Mouse (Mus musculus): ENCODE results near the gene Akap12. TPM values are rescaled to one million over a fixed set of nuclear protein-coding genes. Genes with fewer than 3 reads are reported as not detected.
A peak's percentile ranks its signal among the peaks of the same experiment; 100 is the strongest.

Akap12 gene
- total RNA-seq, 2 experiments from 2014 or later = 32.3 to 33.1 TPM

DNA sequence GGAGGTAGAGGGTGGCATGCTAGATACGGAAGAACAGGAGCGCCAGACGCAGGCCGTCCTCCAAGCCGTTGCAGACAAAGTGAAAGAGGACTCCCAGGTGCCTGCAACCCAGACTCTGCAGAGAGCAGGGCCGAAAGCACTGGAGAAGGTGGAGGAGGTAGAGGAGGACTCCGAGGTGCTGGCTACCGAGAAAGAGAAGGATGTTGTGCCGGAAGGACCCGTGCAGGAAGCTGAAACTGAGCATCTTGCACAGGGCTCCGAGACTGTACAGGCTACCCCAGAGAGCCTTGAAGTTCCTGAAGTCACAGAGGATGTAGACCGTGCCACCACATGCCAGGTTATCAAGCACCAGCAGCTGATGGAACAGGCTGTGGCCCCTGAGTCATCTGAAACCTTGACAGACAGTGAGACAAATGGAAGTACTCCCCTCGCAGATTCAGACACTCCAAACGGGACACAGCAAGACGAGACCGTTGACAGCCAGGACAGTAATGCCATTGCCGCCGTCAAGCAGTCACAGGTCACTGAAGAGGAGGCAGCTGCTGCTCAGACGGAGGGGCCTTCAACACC is 89.8 kb downstream of the Akap12 start:
- no peak for DNase-seq (ENCODE audit: low spot score in 2 of 2)

- DNase-seq (ENCODE audit: low spot score in 2 of 2) = no peak
Measured at GRCm38 (mm10) chr10:4356640-4357039, 90.5 kb downstream of the Akap12 start.

GRCm38 (mm10) chr10:4357435-4357834 is 91.3 kb downstream of the Akap12 start:
- no peak for DNase-seq (ENCODE audit: low spot score in 2 of 2)

- DNase-seq (ENCODE audit: low spot score in 2 of 2) = no peak
Measured at GRCm38 (mm10) chr10:4364618-4365017, 98.4 kb downstream of the Akap12 start.

GRCm38 (mm10) chr10:4370105-4370504 is 103.9 kb downstream of the Akap12 start:
- no peak for DNase-seq (ENCODE audit: low spot score in 2 of 2)

DNA sequence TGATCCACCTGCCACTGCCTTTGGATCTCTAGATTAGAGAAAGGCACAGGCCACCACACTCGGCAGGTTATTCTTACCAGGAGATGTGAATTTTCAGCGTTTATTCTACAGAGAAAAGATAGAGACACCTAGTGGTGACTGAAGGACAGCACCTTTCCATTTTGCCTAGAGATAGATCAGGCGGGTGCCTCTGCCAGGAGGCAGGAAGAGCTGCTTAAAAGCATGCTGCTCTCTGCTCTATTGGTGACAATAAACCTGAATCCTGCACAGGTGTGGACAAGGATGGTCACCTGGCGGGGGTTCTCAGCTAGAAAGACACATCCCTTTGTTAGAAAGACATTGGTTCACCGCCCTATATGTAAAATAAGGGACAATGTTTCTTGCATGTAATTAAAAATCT is 105.8 kb downstream of the Akap12 start:
- peak in 1 of 2 experiments; percentile 44 for DNase-seq (ENCODE audit: low spot score in 2 of 2)

GRCm38 (mm10) chr10:4373558-4373957 is 107.4 kb downstream of the Akap12 start:
- no peak for DNase-seq (ENCODE audit: low spot score in 2 of 2)

DNA sequence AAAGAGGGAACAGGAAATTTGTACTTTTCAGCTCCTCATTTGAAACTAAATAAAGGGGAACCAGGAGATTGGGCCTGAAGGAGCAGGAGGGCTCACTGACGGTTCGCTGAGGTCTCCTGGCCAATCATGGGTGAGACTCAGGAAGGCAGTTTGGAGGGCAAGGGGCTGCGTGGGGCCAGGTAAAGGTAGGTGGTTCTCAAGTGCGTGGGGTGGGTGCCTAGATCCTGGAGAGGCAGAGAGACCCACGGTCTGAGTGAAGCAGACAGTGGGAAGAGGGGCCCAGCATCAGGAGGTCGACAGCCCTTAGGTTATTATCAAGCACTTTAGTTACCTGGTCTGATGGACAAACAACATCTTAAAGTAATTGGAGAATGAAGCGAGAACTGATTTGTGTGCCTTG is 108.1 kb downstream of the Akap12 start:
- DNase-seq (ENCODE audit: low spot score in 2 of 2) = no peak

GRCm38 (mm10) chr10:4374734-4375133 is 108.6 kb downstream of the Akap12 start:
- no peak for DNase-seq (ENCODE audit: low spot score in 2 of 2)

- no peak for DNase-seq (ENCODE audit: low spot score in 2 of 2)
Measured at GRCm38 (mm10) chr10:4375267-4375666, 109.1 kb downstream of the Akap12 start.

DNA sequence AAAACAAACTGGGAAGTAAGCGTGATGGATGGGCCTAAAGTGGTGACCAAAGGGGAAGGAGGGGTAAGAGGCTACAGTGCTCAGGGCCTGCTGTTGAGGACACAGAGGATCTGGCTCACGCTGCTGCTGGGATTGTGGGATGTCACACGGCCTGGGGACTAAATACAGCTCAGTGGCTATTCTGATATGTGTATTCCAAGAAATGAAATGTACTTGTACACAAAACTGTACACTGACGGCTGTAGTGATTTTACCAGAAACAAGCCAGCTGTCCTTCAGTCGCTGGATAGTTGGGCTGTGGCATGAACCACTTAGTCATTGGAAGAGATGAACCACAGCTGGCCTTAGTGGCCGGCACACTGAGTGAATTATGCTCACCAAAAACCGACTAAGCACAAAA is 110.3 kb downstream of the Akap12 start:
- DNase-seq (ENCODE audit: low spot score in 2 of 2) = no peak

DNA sequence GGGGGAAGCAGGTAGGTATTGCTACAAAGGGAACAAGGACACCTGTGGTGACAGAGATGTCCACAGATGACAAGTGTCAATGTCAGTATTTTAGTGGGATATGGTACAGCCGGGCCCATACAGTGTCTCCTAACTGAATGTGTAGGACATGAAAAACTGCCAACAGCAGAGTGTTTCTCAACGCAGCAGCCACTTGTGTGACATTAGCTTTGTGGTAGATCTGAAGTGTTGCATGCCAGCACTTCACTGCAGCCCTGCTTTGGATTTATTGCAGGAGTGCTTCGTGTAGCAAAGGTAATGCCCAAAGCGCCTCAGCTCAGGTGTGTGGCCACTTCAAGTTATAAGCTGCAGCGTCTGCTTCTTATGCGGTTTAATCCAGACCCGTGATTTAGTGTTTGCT is 110.8 kb downstream of the Akap12 start:
- no peak for DNase-seq (ENCODE audit: low spot score in 2 of 2)

DNA sequence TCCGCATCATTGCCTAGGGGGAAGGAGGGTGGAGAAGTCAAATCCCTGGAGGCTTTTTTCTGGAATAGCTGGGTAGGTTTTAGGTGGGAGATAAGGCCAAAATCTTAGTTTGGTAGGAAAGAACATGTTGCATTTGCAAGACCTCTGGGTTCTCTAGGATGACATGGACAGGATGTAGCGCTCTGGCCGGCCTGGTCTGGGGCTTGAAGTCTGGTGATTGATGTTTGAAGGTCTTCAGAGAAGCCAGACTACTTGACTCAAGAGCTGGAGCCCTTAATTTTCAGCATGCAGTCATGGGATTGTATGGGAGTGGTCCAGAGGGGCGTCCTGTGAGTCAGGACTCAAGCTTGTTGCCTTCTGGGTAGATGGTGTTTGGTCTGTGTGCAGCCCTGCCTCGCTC is 114.6 kb downstream of the Akap12 start:
- no peak for DNase-seq (ENCODE audit: low spot score in 2 of 2)

DNA sequence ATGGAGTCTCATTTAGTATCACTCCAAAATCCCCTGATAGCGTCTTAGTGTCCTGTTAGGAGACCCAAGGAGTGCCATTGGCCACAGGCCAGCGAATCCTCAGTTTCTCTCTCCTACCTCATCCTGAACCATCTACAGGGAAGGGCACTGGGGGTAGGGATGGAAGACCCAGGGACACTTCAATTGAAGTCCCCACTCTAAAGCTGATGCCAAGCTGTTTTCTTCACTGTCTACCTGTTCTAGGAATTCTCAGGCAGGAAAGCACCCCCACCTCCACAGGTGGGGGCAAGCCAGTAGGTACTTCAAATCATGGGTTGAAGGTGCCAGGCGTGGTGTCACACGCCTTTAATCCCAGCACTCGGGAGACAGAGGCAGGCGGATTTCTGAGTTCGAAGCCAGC is 118.1 kb downstream of the Akap12 start:
- DNase-seq (ENCODE audit: low spot score in 2 of 2) = no peak

DNA sequence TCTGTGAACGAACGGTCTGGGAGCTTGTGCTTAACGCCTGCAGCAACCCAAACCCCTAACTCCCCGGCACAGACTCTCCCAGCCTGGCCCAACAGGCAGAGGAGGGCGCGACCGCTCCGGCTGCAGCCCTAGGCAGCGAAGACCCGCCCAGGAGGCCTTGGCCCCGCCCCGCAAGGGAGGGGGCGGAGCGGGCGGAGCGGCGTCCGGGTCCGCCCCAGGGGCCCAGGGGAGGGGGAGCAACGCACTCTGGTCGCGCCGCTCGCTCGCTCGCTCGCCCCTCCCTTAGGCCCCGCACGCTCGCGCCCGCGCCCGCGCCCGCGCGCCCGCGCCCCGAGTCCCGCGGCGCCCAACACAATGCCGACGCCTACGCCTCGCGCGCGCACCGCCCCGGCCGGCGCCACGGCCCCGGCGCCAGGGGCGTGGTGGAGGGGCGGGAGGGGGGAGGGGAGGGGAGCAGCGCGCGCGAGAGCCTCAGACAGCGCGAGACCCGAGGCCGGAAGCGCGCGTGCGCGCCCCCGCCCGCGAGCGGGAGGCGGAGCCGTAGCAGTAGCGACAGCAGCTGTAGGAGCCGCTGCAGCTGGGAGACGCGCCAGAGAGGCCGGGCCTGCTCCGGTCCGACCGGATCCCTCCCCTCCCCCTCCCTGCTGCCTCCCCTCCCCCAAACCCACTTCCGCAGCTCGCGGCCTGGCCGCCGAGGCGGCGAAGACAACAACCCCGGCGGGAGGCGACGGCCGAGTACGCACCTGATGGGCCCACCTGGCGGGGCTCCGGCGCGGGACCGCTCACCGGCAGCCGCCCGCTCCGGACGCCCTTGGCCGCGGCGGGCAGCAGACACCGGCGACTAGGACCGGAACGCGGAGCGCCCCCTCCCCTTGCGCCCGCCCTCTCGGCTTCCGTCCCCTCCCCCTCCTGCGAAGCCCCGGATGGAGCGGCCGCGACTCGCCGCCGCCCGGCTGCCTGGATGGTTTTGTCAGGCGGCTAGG is 120.7 kb downstream of the Akap12 start:
- peak; percentile 90 to 96 for DNase-seq (ENCODE audit: low spot score in 2 of 2)

- DNase-seq (ENCODE audit: low spot score in 2 of 2) = peak; percentile 62 to 73
Measured at GRCm38 (mm10) chr10:4387701-4388383, 121.7 kb downstream of the Akap12 start, which contains the start of gene Zbtb2. TSS of gene Zbtb2 (minus strand) at chr10:4388108.

- DNase-seq (ENCODE audit: low spot score in 2 of 2) = no peak
Measured at GRCm38 (mm10) chr10:4388384-4388745, 122.2 kb downstream of the Akap12 start.

DNA sequence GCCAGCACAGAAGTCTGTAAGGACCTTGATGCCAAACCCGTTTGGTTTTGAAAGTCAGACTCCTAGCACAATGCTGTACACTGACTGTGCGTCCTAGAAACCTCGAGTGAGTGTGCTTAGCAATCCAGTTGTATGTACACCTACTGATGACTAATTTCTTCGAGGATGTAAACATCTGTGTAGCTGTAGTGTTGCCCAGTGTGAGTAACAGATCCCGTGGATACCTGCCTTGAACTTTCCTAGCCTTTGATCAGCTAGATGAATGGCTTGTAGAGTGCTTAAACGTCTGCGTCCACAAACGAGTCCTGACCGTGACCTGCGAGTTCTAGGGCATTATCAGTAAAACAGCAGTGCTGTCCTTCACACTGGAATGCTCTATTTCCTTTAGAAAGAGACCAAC is 122.9 kb downstream of the Akap12 start:
- no peak for DNase-seq (ENCODE audit: low spot score in 2 of 2)

- DNase-seq (ENCODE audit: low spot score in 2 of 2) = no peak
Measured at GRCm38 (mm10) chr10:4389461-4390112, 123.4 kb downstream of the Akap12 start.

GRCm38 (mm10) chr10:4390550-4390949 is 124.4 kb downstream of the Akap12 start:
- no peak for DNase-seq (ENCODE audit: low spot score in 2 of 2)

DNA sequence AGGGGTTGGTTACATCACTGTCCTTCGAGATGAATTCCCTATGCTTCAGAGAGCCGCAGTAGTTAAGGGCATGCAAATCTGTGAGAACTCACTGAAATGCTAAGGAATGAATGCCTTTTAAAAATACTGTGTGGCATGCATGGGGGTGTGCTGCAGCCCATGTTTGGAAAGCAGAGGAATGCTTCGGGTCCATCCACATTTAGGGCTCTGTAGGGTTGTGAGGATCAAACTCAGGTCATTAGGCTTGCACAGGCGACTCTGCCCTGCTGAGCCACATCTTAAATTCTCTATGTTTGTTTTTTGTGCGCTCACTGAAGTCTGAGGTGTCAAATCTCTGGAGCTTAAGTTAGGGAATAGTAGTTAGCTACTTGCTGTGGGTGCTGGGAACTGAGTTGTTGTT is 124.9 kb downstream of the Akap12 start:
- DNase-seq (ENCODE audit: low spot score in 2 of 2) = no peak
